Mouse (Mus musculus) right cerebral cortex, postnatal 25 days (tissue): ENCODE data around the gene Slc13a2.

ENCODE experiments used
- DNase-seq: peaks from one replicate; pipeline ENCODE4 v3.0.0; 2022

Slc13a2 gene

GRCm38 (mm10) chr11:78431176-78431575, 9.2 kb upstream of the Slc13a2 start:
- no peak for DNase-seq

DNA sequence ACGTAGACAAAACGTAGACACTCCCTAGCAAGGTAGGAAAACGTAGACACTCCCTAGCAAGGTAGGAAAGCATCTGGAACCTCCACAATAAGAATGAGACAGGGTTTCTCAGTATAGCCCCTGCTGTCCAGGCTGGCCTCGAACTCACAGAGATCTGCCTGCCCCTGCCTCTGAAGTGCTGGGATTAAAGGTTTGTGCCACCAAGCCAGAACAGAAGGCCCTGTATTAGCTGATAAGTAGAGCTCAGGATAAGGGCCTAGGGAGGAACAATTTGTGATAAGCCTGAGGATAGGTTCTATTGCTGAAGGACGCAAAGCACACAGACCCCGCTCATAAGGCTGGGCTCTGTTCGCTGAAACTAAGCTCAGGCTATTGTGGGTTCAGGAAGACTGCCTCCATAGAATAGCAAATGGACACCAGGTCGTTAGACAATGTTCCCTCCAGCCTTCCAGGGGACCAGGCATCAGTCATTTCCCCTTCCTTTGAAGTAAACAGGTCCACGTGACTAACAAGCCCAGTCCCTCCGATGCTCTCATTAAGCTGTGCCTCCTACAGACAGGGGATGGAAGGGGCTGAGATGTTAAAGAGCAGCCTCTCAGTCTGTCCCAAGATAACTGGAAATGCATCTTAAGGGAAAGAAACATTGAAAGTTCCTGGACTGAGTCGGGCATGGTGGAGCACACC, 8.3 kb upstream of the Slc13a2 start:
- no peak for DNase-seq

DNA sequence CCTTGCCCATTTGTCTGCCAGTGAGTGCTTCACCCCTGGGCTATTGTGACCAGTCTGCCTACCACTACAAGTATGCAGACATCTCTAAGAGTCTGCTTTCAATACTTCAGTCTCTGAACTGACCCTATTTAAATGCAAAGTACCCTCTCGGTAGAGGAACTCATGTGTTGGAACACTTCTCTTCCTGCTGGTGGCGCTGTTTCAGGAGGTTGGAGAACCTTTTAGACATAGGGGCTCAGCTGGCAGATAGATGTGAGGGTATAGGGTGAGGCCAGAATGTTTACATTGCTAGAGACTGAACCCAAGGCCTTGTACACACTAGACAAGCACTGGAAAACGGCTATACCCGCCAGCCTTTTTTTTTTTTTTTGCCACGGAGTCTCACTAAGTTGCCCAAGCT, 6.3 kb upstream of the Slc13a2 start:
- DNase-seq, result no peak

- DNase-seq, result no peak
Observed at GRCm38 (mm10) chr11:78427655-78428054, 5.6 kb upstream of the Slc13a2 start.

- no peak for DNase-seq
Observed at GRCm38 (mm10) chr11:78425572-78425971, 3.6 kb upstream of the Slc13a2 start.

DNA sequence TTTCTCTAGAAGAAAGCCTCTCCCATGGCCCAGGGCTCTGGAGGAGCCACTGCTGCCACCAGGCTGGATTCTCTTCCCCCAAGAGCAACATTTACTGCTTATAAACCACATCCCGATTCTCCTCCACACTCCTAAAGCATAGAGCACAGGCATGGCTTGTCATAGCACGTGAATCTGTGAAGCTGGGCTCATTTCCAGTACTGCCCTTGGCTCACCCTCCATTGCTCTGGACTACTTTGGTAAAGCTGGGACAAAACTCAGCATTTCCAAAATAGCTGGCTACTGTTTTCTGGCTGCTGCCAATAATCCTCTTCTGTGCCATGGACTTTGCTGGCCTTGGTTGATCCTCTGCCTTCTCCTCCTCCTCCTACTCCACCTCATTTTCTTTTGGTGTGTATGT, 2.3 kb upstream of the Slc13a2 start:
- DNase-seq, result no peak

DNA sequence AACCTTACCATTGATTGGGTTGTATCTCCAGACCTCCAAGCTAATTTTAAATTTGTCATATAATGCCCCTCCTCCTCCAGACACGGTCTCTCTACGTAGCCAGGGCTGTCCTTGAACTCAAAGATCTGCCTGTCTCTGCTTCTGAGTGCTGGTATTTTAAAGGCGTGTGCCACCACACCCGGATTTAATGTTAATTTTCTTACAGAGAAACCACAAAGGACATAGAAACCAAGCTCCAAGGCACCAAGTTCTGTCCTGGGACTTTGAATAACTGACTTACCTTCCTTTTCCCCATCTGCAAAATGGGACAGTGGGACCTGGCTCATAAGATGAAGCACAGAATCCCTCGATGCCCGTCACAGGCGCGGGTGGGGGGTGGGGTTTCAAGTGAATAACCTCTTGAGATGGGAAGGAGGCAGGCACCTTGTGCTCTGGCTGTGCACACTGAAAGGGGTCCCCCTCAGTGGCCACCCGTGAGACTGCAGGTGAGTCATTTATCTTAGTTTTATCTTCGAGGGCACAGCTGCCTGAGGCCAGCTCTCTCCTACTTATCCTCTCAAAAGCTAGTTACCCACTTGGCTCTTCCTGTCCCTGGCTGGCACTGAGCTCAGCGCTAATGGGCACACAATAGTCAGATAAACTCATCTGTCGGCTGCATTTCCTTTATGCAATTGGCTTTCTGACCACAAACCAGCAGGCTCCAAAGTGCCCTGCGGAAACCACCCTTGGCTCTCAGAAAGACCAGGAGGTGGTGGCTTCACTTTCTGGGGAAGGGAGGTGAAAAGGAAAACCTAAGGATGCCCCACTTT, 612 bp downstream of the Slc13a2 start:
- DNase-seq, result no peak

- DNase-seq, result no peak
Observed at GRCm38 (mm10) chr11:78420263-78420889, 1.6 kb downstream of the Slc13a2 start.

DNA sequence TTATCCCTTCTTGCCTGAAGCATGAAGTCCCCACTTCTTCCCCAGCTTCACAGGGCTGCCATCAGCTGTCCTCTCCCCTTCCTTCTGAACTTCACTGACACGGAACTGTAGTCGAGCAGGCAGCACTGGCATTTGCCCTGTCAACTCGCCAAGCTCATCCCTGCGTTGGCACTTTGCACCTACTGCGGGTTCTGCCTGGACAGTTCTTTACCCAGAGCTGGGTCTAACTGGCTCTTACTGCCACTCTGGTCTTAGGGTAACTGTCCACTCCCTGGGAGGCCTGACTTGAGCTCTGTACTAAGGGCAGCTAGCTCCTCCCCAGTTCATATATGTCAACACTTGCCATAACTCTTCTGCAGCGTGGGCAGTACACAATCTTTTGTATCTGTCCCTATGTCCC, 5.2 kb downstream of the Slc13a2 start:
- no peak for DNase-seq

- peak; percentile 27 for DNase-seq
Observed at GRCm38 (mm10) chr11:78412861-78413260, 9.2 kb downstream of the Slc13a2 start.

DNA sequence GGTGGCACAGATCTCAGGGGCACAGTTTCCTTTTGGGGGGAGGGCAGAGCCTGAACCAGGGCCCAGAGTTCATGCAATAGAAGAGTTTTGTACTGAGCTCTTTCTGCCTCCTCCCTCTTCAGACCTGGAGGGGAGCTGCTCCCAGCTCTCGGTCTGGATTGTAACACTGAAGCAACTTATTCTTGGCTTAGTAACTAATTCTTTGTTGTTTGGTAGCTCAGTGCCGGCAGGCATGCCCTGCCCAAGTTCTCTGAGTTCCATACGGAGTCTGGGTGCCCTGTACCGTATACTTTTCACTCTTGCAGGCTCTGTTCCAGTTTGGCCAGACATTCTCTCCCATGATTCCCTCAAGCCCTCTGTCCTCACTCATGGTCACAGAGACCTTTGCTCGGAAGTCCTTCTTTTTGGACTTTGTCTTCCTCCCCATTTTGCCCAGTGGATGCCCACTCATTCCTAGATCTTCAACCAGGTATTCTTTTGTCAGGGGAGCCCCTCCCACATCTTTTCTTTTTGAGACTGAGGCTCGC, 9.6 kb downstream of the Slc13a2 start:
- no peak for DNase-seq

- DNase-seq, result peak; percentile 24
Observed at GRCm38 (mm10) chr11:78411606-78412323, 10.3 kb downstream of the Slc13a2 start.

DNA sequence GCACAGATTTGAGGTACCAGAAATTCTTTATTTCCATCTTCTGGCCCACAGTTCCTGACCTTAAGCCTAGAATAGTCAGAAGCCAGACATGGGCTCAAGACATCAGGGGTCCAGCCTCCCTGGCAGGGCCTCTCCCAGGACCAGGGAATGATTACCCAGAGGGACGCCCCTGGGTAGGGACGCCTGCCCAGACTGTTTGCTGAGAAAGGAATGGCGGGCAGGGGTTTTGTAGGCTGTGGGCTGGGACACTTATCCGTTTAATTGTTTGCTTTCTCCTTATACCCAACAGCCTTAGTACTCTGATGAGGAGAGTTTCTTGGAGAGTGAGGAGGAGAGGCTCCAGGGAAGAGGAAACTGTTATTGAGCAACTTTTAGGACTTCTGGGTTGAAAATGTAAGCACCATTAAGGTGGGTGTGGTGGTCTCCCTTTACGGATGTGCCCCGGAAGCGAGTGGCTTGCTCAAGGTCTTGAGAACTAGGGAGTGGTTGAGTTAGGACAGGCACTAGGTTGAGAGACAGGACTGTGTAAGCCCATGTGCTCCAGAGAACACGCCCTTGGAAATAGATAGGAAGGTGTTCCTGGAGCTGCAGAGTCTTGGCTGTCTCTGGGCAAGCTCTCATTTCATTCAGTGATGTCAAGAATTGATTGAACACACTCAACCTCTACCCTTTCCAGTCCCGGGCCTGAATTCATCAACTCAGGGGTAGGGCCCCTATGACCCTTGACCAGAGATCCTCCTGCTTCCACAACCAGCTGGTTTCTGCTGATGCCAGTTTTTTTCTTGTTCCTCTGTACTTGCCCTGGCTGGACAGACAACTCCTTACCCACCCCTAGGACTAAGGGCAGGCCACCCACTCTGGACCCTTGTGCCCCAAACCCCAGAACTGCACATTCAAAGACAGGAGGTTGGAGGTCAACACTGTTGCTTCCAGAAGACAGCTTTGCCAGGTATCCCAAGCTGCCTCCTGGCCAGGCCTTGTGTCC, 13.5 kb downstream of the Slc13a2 start:
- DNase-seq, result no peak

- DNase-seq, result no peak
Observed at GRCm38 (mm10) chr11:78402062-78402461, 20.0 kb downstream of the Slc13a2 start.

DNA sequence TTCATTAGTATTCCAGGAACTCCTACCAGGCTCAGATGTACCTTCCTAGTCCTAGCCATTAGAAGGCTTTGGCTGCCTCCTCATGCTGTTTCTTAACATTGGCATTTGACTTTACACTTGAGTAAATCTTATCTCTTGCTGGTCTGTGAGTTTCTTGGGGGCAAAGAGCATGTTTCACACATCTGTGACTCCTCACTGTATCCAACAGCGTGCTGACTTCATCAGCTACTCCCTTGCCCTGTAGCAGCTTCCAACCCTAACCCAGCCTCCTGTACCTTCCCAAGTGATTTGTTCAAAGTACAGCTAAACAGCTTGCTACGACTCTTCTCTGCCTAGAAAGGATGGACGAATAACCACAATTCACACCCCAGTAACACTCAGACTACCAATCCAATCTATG, 20.5 kb downstream of the Slc13a2 start:
- no peak for DNase-seq

GRCm38 (mm10) chr11:78400936-78401335, 21.1 kb downstream of the Slc13a2 start:
- DNase-seq, result no peak

DNA sequence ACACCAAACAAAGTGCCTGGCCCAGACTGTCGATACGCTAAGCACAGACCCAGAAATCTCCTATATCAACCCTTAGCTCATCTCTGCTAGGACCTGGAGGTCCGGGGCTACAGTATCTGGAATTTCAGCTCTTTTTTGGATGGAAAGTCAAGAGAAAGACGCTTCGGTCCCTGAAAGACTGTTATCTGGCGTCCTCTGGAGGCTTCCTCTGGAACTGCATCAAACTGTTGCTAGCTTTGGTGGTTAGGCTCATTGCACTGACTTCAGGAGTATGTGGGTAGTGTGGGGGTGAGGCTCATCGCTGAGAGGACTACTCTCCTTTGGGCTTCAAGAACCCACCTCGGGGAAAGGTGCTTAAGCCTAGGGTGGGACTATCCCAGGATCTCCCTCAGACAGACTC, 22.3 kb downstream of the Slc13a2 start:
- peak; percentile 62 for DNase-seq

- DNase-seq, result no peak
Observed at GRCm38 (mm10) chr11:78398212-78398611, 23.8 kb downstream of the Slc13a2 start.

GRCm38 (mm10) chr11:78397397-78397796, 24.6 kb downstream of the Slc13a2 start:
- DNase-seq, result peak; percentile 23

DNA sequence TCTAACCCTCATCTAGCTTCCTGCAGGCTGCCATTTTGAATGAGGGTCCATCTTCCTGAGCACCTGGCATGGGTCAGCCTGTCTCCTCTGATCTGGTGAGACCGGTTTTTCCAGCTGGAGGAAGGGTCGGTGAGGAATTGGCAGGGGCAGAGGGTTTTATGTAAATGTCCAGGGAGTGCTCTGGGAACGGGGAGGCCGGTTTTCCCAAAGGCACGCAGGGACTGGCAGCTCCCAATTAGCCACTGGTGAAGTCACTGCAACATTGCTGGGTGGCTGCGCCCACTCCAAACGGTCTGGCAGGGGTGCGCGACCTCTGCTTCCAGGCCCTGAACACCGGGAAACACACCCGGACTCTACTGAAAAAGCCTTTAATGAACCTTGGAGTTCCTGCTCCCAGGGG, 25.1 kb downstream of the Slc13a2 start:
- no peak for DNase-seq

GRCm38 (mm10) chr11:78392728-78393127, 29.3 kb downstream of the Slc13a2 start:
- DNase-seq, result no peak
